Mouse (Mus musculus): Measurements from ENCODE around the gene Amelx. TPM values are rescaled to one million over a fixed set of nuclear protein-coding genes. Genes with fewer than 3 reads are reported as not detected.

The Amelx gene
- polyA plus RNA-seq, 1 experiment from 2014 or later = 0.26 TPM

Other genes starting within 250 kb of the Amelx start
- gene Hccs, start 133.2 kb upstream of the Amelx start, polyA plus RNA-seq (2016; fragmentation: Nextera tagmentation; extraction: Ambion mirVana) = 41.5 and 43.4 TPM in 2 replicates